Mouse (Mus musculus) bone marrow, adult 2 months (tissue): Measurements from ENCODE around the gene Itgb2l. TPM values are rescaled to one million over a fixed set of nuclear protein-coding genes. Genes with fewer than 3 reads are reported as not detected.

Experiments
- H3K27ac ChIP-seq: fragments of 200-500 bp; 2 replicates; pipeline ENCODE4 v1.5.1; 2012; ENCODE audit warnings: low read depth, mild to moderate bottlenecking, control low read depth, inconsistent platforms, low read length; ENCODE audit not compliant: control insufficient read depth, poor library complexity, insufficient read depth
- H3K4me1 ChIP-seq: fragments of 200-500 bp; 2 replicates; pipeline ENCODE4 v1.6.1; 2011; ENCODE audit warnings: low read length; ENCODE audit not compliant: control insufficient read depth, insufficient read depth
- H3K4me3 ChIP-seq: fragments of 200-500 bp; replicated peaks from 2 replicates; pipeline ENCODE3; 2011; ENCODE audit warnings: mild to moderate bottlenecking, low read depth, low read length, control low read depth; ENCODE audit not compliant: control insufficient read depth
- CTCF ChIP-seq: fragments of 200-500 bp; IDR thresholded peaks from 2 replicates; pipeline ENCODE4 v1.5.1; 2011; ENCODE audit warnings: low read length, control low read depth; ENCODE audit not compliant: control insufficient read depth, insufficient read depth
- POLR2A ChIP-seq: fragments of 200-500 bp; IDR thresholded peaks from 2 replicates; pipeline ENCODE4 v1.6.1; 2011; ENCODE audit warnings: low read depth, mild to moderate bottlenecking, control low read depth, low read length, borderline replicate concordance; ENCODE audit not compliant: control insufficient read depth
- WGBS: fragments of 180-500 bp; shearing (Covaris S2); methylation state at CpG from one replicate; pipeline ENCODE4 v1.1.7; 2018; 5-methylcytosine and 5-hydroxymethylcytosine counted together
- polyA plus RNA-seq: library from polyadenylated mRNA; stranded (reverse); fragments of >200 nt; gene quantifications from 2 replicates; pipeline ENCODE4 v1.2.4, GENCODE M21; 2011; ENCODE audit warnings: low replicate concordance; ENCODE audit not compliant: missing spikeins, insufficient read depth, insufficient read length

Gene Itgb2l
- polyA plus RNA-seq, 1 experiment = 48.7 TPM

GRCm38 (mm10) chr16:96387685-96388371, 55.6 kb downstream of the Itgb2l start:
- H3K4me3 ChIP-seq = no peak overlapping the region
- 66% methylated on average over 6 of the region's 6 CpGs for WGBS

GRCm38 (mm10) chr16:96384741-96385140, 58.7 kb downstream of the Itgb2l start:
- Histone ChIP-seq H3K4me1 (no peaks in the 10 kb centered on the region), H3K4me3 (no peak overlapping the region)
- no peak for TF ChIP-seq POLR2A
- TF ChIP-seq CTCF = no peak

More at GRCm38 (mm10) chr16:96387685-96388371, 55.6 kb downstream of the Itgb2l start:
- no peak overlapping the region for H3K27ac ChIP-seq
- H3K4me1 ChIP-seq = no peaks in the 10 kb centered on the region
- TF ChIP-seq CTCF = no peak
- TF ChIP-seq POLR2A = no peak

GRCm38 (mm10) chr16:96382496-96383181, 60.8 kb downstream of the Itgb2l start:
- H3K4me1 ChIP-seq = no peaks in the 10 kb centered on the region
- no peak overlapping the region for H3K4me3 ChIP-seq
- no peak for TF ChIP-seq CTCF
- no peak for TF ChIP-seq POLR2A
- 74% methylated on average over 5 of the region's 5 CpGs for WGBS
- H3K27ac ChIP-seq = no peak overlapping the region

More at GRCm38 (mm10) chr16:96384741-96385140, 58.7 kb downstream of the Itgb2l start:
- H3K27ac ChIP-seq = no peak overlapping the region

DNA sequence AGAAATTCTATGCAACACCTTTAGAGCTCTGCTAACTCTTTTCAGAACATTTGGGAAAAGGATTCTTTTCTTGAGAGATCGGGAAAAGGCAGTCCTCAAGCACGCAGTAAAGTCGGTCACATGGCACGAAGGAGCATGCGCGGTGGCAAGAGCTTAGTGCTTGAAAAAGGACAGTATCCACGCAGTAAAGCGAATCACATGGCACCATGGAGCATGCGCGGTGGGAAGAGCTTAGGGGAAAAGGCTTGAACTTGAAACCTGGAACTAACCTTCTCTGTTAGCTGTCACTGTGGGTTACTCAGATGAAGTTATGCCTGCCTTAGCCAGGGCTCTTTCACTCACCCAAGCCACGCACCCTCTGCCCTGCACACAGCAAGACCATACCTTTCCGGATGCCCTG, 62.0 kb downstream of the Itgb2l start:
- TF ChIP-seq POLR2A = no peak
- TF ChIP-seq CTCF = no peak
- Histone ChIP-seq H3K4me1 (no peaks in the 10 kb centered on the region), H3K27ac (no peak overlapping the region), H3K4me3 (no peak overlapping the region)
- 85% methylated on average over 12 of the region's 12 CpGs for WGBS

DNA sequence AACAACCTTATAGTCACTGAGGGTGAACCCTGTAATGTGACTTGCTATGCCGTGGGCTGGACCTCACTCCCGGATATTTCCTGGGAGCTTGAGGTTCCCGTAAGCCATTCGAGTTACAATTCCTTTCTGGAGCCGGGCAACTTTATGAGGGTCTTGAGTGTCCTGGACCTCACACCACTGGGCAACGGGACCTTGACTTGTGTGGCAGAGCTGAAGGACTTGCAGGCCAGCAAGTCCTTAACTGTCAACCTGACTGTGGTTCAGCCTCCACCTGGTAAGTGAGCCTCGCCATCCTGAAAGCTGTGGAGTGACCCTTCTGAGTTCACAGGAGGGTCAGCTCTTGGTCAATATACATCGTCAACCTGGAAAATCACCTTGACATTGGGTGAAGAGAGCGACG, 65.3 kb downstream of the Itgb2l start:
- Histone ChIP-seq H3K4me1 (no peaks in the 10 kb centered on the region), H3K4me3 (no peak overlapping the region), H3K27ac (no peak overlapping the region)
- no peak for TF ChIP-seq POLR2A
- TF ChIP-seq CTCF = no peak
- 84% methylated on average over 10 of the region's 10 CpGs for whole genome bisulfite sequencing

DNA sequence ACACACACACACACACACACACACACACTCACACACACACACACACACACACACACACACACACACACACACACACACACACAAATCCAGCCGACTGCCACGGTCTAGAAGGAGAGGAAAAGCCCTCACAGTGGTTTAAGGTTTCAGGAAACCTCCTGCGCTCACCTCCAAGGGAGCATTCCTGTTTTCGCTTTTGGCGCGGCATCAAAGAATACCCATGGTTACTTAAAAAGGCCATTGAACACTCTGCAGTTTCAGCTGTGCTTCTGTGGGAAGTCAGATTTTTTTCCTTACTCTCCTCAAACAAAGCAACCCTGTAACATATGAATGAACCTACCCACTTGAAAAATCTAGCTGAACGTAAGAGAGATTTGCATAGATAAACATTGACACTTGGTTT, 67.1 kb downstream of the Itgb2l start:
- no peak for TF ChIP-seq POLR2A
- no peak for TF ChIP-seq CTCF
- WGBS = 7% methylated on average over 7 of the region's 7 CpGs
- Histone ChIP-seq H3K4me1 (peaks cover 2% of the 10 kb centered on the region; the same call in 1 of the 2 replicates), H3K27ac (no peak overlapping the region), H3K4me3 (no peak overlapping the region)

DNA sequence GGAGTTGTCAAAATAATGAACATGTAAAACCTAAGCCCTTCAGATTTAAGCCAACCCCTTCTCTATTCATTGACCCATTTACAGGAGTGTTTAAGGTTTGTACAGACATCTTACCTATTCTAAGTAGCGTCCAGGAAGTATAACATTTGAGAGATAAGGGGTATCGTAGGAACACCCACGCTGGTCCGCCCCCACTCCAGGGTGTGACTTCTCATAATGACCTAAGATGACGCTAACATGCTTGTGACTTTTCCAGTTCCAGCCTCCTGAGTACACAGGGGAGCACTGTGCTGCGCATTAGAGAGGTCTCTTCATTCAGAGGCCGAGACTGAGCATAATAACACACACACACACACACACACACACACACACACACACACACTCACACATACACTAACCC, 67.9 kb downstream of the Itgb2l start:
- WGBS = 71% methylated on average over 7 of the region's 7 CpGs
- TF ChIP-seq POLR2A (no peak), CTCF (no peak)

DNA sequence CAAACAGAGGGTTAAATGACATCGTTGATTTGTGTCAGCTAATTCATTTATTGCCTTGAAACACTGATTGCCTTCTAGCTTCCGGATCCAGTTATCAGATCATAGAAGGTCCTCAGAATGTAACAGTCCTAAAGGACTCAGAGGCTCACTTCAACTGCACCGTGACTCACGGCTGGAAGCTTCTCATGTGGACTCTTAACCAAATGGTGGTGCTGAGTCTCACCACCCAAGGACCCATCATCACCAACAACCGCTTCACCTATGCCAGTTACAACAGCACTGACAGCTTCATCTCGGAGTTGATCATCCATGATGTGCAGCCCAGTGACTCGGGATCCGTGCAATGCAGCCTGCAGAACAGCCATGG, 70.7 kb downstream of the Itgb2l start:
- peaks cover 6% of the 10 kb centered on the region for H3K4me1 ChIP-seq
- no peak overlapping the region for H3K4me3 ChIP-seq
- 46% methylated on average over 8 of the region's 8 CpGs for WGBS
- no peak for TF ChIP-seq POLR2A
- TF ChIP-seq CTCF = no peak
- no peak overlapping the region for H3K27ac ChIP-seq

More for the DNA sequence above, 67.9 kb downstream of the Itgb2l start:
- Histone ChIP-seq H3K4me1 (peaks cover 4% of the 10 kb centered on the region), H3K27ac (no peak overlapping the region), H3K4me3 (no peak overlapping the region)

Other genes starting within 250 kb of the Itgb2l start
- 2.7 and 7.6 TPM in 2 replicates for gene Sh3bgr, start 243.2 kb downstream of the Itgb2l start, polyA plus RNA-seq
- gene B3galt5, start 207.8 kb downstream of the Itgb2l start, polyA plus RNA-seq = 0.37 and 0.50 TPM in 2 replicates
- 7.3 TPM in 1 of 2 replicates, not detected in the other for gene Pcp4, start 24.0 kb upstream of the Itgb2l start, polyA plus RNA-seq